Mouse (Mus musculus): Measurements from ENCODE around the gene Methig1.

Methig1 gene

GRCm38 (mm10) chr15:100422899-100423860 lies 70.2 kb downstream of the Methig1 start:
- peak; percentile 96 to 97 for DNase-seq (ENCODE audit: low spot score in 2 of 2)

- DNase-seq (ENCODE audit: low spot score in 2 of 2), result no peak
These were observed 71.0 kb downstream of the Methig1 start for GRCm38 (mm10) chr15:100423916-100424315.

GRCm38 (mm10) chr15:100424396-100425122 lies 71.6 kb downstream of the Methig1 start, which contains the start of gene Slc11a2:
TSS of gene Slc11a2 (minus strand) at chr15:100425072.
- DNase-seq (ENCODE audit: low spot score in 2 of 2), result no peak

GRCm38 (mm10) chr15:100428296-100428905 lies 75.5 kb downstream of the Methig1 start:
- DNase-seq (ENCODE audit: low spot score in 2 of 2), result peak; percentile 64 to 66

GRCm38 (mm10) chr15:100429959-100430565 lies 77.1 kb downstream of the Methig1 start:
- DNase-seq (ENCODE audit: low spot score in 2 of 2), result no peak

- DNase-seq (ENCODE audit: low spot score in 2 of 2), result no peak
These were observed 80.3 kb downstream of the Methig1 start for GRCm38 (mm10) chr15:100433234-100433633.

Measured in urinary bladder, postnatal 4 days (tissue).